Mouse (Mus musculus) stomach, postnatal 0 days (tissue): Measurements from ENCODE around the gene Asxl1. TPM values are rescaled to one million over a fixed set of nuclear protein-coding genes. Genes with fewer than 3 reads are reported as not detected.

ENCODE experiments used
- ATAC-seq: fragments of 200-750 bp; cut with Nextera tagmentation; 2 replicates; pipeline ENCODE4 v1.8.0; 2017; ENCODE audit not compliant: low FRiP score, low TSS enrichment
- DNase-seq: peaks from one replicate; pipeline ENCODE4 v3.0.0-alpha.2; 2016; ENCODE audit warnings: low spot score
- H3K27ac ChIP-seq: fragments of 300-500 bp; sonication (generic); replicated peaks from 2 replicates; pipeline ENCODE4 v1.5.1; 2014; ENCODE audit warnings: mild to moderate bottlenecking, control low read depth
- H3K27me3 ChIP-seq: fragments of 300-500 bp; sonication (generic); 2 replicates; pipeline ENCODE4 v1.6.1; 2014; ENCODE audit warnings: low read length; ENCODE audit not compliant: control insufficient read depth, insufficient read depth
- H3K36me3 ChIP-seq: fragments of 300-500 bp; sonication (generic); 2 replicates; pipeline ENCODE4 v1.6.1; 2014; ENCODE audit warnings: low read length, mixed read lengths; ENCODE audit not compliant: control insufficient read depth, insufficient read depth
- H3K4me1 ChIP-seq: fragments of 300-500 bp; sonication (generic); replicated peaks from 2 replicates; pipeline ENCODE4 v1.6.1; 2014; ENCODE audit warnings: antibody characterized with exemption; ENCODE audit not compliant: control insufficient read depth, insufficient read depth
- H3K4me2 ChIP-seq: fragments of 300-500 bp; sonication (generic); replicated peaks from 2 replicates; pipeline ENCODE4 v1.6.1; 2014; ENCODE audit warnings: low read depth, mild to moderate bottlenecking, control low read depth, moderate library complexity
- H3K4me3 ChIP-seq: fragments of 300-500 bp; sonication (generic); 2 replicates; pipeline ENCODE4 v1.5.1; 2014; ENCODE audit warnings: low read depth, low read length, control low read depth
- H3K9ac ChIP-seq: fragments of 300-500 bp; sonication (generic); 2 replicates; pipeline ENCODE4 v1.6.1; 2014; ENCODE audit warnings: mild to moderate bottlenecking, low read length, control low read depth, mixed read lengths
- H3K9me3 ChIP-seq: fragments of 300-500 bp; sonication (generic); 2 replicates; pipeline ENCODE4 v1.6.1; 2016; ENCODE audit warnings: low read length; ENCODE audit not compliant: control insufficient read depth
- CTCF ChIP-seq: IDR thresholded peaks from 2 replicates; pipeline ENCODE4 v1.5.1; 2016; ENCODE audit warnings: antibody characterized with exemption, low read depth, mild to moderate bottlenecking, moderate library complexity
- EP300 ChIP-seq: optimal IDR thresholded peaks from 2 replicates; pipeline ENCODE3; 2016; ENCODE audit warnings: antibody characterized with exemption
- WGBS: fragments of 180-500 bp; shearing (Covaris S2); extraction: QIAGEN DNeasy Blood & Tissue Kit; methylation state at CpG from one replicate; pipeline ENCODE4 v1.1.7; 2014; 5-methylcytosine and 5-hydroxymethylcytosine counted together
- polyA plus RNA-seq: library from polyadenylated mRNA; unstranded; fragments of >200 nt; fragmentation: Nextera tagmentation; extraction: Ambion mirVana; gene quantifications from 2 replicates; pipeline ENCODE4 v1.2.1, GENCODE M21; 2015

Gene Asxl1
- polyA plus RNA-seq, 1 experiment from 2014 or later, result 5.9 TPM

GRCm38 (mm10) chr2:153308586-153308985 lies 37.0 kb upstream of the Asxl1 start:
- no peak overlapping the region for H3K4me3 ChIP-seq
- no peaks in the 10 kb centered on the region for H3K4me1 ChIP-seq
- 68% methylated on average over 7 of the region's 7 CpGs for WGBS
- H3K27me3 ChIP-seq, result no peaks in the 10 kb centered on the region
- DNase-seq, result no peak
- H3K4me2 ChIP-seq, result no peak overlapping the region
- TF ChIP-seq EP300 (no peak), CTCF (no peak)
- ATAC-seq, result no peak
- no peaks in the 10 kb centered on the region for H3K36me3 ChIP-seq
- no peak overlapping the region for H3K9ac ChIP-seq
- H3K9me3 ChIP-seq, result no peaks in the 10 kb centered on the region
- no peak overlapping the region for H3K27ac ChIP-seq

GRCm38 (mm10) chr2:153309106-153309505 lies 36.5 kb upstream of the Asxl1 start:
- no peak for TF ChIP-seq CTCF
- no peak for TF ChIP-seq EP300
- no peak for DNase-seq
- 64% methylated on average over 8 of the region's 8 CpGs for WGBS
- ATAC-seq, result no peak
- H3K9me3 ChIP-seq, result no peaks in the 10 kb centered on the region
- no peak overlapping the region for H3K4me3 ChIP-seq
- H3K27ac ChIP-seq, result no peak overlapping the region
- H3K9ac ChIP-seq, result no peak overlapping the region
- H3K4me1 ChIP-seq, result no peaks in the 10 kb centered on the region
- no peak overlapping the region for H3K4me2 ChIP-seq
- no peaks in the 10 kb centered on the region for H3K36me3 ChIP-seq
- H3K27me3 ChIP-seq, result no peaks in the 10 kb centered on the region

GRCm38 (mm10) chr2:153310228-153310627 lies 35.4 kb upstream of the Asxl1 start:
- 65% methylated on average over 6 of the region's 6 CpGs for WGBS
- Histone ChIP-seq H3K27ac (no peak overlapping the region), H3K9me3 (no peaks in the 10 kb centered on the region), H3K4me1 (no peaks in the 10 kb centered on the region), H3K4me3 (no peak overlapping the region), H3K36me3 (no peaks in the 10 kb centered on the region), H3K4me2 (no peak overlapping the region), H3K9ac (no peak overlapping the region), H3K27me3 (no peaks in the 10 kb centered on the region)
- TF ChIP-seq CTCF, result no peak
- no peak for TF ChIP-seq EP300
- no peak for ATAC-seq
- no peak for DNase-seq

GRCm38 (mm10) chr2:153312884-153313283 lies 32.7 kb upstream of the Asxl1 start:
- TF ChIP-seq CTCF (no peak), EP300 (no peak)
- ATAC-seq (no peak), DNase-seq (no peak)
- H3K4me2 ChIP-seq, result no peak overlapping the region
- H3K36me3 ChIP-seq, result 0 out of 2 replicates have a peak, but pooled peaks cover 3% of the 10 kb centered on the region
- no peak overlapping the region for H3K27ac ChIP-seq
- H3K4me3 ChIP-seq, result no peak overlapping the region
- H3K27me3 ChIP-seq, result no peaks in the 10 kb centered on the region
- H3K9ac ChIP-seq, result no peak overlapping the region
- WGBS, result 86% methylated on average over 9 of the region's 9 CpGs
- H3K9me3 ChIP-seq, result no peaks in the 10 kb centered on the region
- H3K4me1 ChIP-seq, result no peaks in the 10 kb centered on the region

GRCm38 (mm10) chr2:153318408-153318807 lies 27.2 kb upstream of the Asxl1 start:
- DNase-seq, result no peak
- Histone ChIP-seq H3K27me3 (no peaks in the 10 kb centered on the region), H3K27ac (no peak overlapping the region), H3K36me3 (peaks cover 6% of the 10 kb centered on the region), H3K9me3 (no peaks in the 10 kb centered on the region), H3K4me1 (no peaks in the 10 kb centered on the region), H3K4me3 (no peak overlapping the region), H3K9ac (no peak overlapping the region), H3K4me2 (no peak overlapping the region)
- no peak for ATAC-seq
- 92% methylated on average over 4 of the region's 4 CpGs for WGBS
- no peak for TF ChIP-seq CTCF
- no peak for TF ChIP-seq EP300

GRCm38 (mm10) chr2:153319036-153319643 lies 26.5 kb upstream of the Asxl1 start:
- no peak for TF ChIP-seq EP300
- no peak for TF ChIP-seq CTCF
- 72% methylated on average over 8 of the region's 8 CpGs for WGBS
- no peak for ATAC-seq
- DNase-seq, result no peak
- Histone ChIP-seq H3K27me3 (no peaks in the 10 kb centered on the region), H3K36me3 (peaks cover 6% of the 10 kb centered on the region), H3K9me3 (no peaks in the 10 kb centered on the region), H3K4me1 (no peaks in the 10 kb centered on the region), H3K4me2 (no peak overlapping the region), H3K27ac (no peak overlapping the region), H3K4me3 (no peak overlapping the region), H3K9ac (no peak overlapping the region; the same call in 1 of the 2 replicates)
